Mouse (Mus musculus): ENCODE data around the gene Hemgn. TPM values are rescaled to one million over a fixed set of nuclear protein-coding genes. Genes with fewer than 3 reads are reported as not detected.

Gene Hemgn
- total RNA-seq, 2 experiments from 2014 or later, result 0.15 TPM

GRCm38 (mm10) chr4:46356351-46357133 is 56.8 kb downstream of the Hemgn start:
- peak; percentile 42 to 74 for DNase-seq

- DNase-seq, result no peak
These were observed 60.3 kb downstream of the Hemgn start for GRCm38 (mm10) chr4:46353045-46353444.

GRCm38 (mm10) chr4:46349530-46349929 is 63.8 kb downstream of the Hemgn start:
- DNase-seq, result no peak

- DNase-seq, result no peak
These were observed 64.4 kb downstream of the Hemgn start for GRCm38 (mm10) chr4:46348897-46349296.

GRCm38 (mm10) chr4:46347580-46348515 is 65.5 kb downstream of the Hemgn start:
- no peak for DNase-seq

GRCm38 (mm10) chr4:46347141-46347540 is 66.2 kb downstream of the Hemgn start:
- no peak for DNase-seq

- no peak for DNase-seq
These were observed 67.1 kb downstream of the Hemgn start for GRCm38 (mm10) chr4:46346221-46346620.

- no peak for DNase-seq
These were observed 67.6 kb downstream of the Hemgn start for GRCm38 (mm10) chr4:46345773-46346100.

- no peak for DNase-seq
These were observed 68.1 kb downstream of the Hemgn start for GRCm38 (mm10) chr4:46345056-46345772.

- peak in 1 of 2 experiments; percentile 17 for DNase-seq
These were observed 69.0 kb downstream of the Hemgn start for GRCm38 (mm10) chr4:46344288-46344687.

Other genes starting within 250 kb of the Hemgn start
- 1 to 10 TPM; 6.3 to 7.3 TPM for gene Xpa, start 217.2 kb downstream of the Hemgn start, total RNA-seq (2021)
- not detected for gene Foxe1, start 69.9 kb downstream of the Hemgn start, total RNA-seq (2021)
- 1 to 10 TPM; 3.2 to 4.7 TPM for gene Trmo, start 24.1 kb downstream of the Hemgn start, total RNA-seq (2021)
- gene Anp32b, start 37.4 kb upstream of the Hemgn start, total RNA-seq (2021), result 10 to 100 TPM; 55.2 to 56.6 TPM
- gene Nans, start 75.7 kb upstream of the Hemgn start, total RNA-seq (2021), result 10 to 100 TPM; 14.9 to 19.2 TPM
- 1 to 10 TPM; 1.8 to 3.0 TPM for gene Trim14, start 122.6 kb upstream of the Hemgn start, total RNA-seq (2021)
- gene Coro2a, start 188.7 kb upstream of the Hemgn start, total RNA-seq (2021), result 1 to 10 TPM in 1 of 2 experiments, under 1 TPM in 1; 0.32 to 1.0 TPM
- gene Tbc1d2, start 236.7 kb upstream of the Hemgn start, total RNA-seq (2021), result under 1 TPM; 0.72 to 0.74 TPM